Mouse (Mus musculus) gastrocnemius, adult 8-10 months (tissue): Measurements from ENCODE around the gene Dscaml1. TPM values are rescaled to one million over a fixed set of nuclear protein-coding genes. Genes with fewer than 3 reads are reported as not detected.

Experiments used
- DNase-seq, 2 experiments: peaks; one replicate each; pipeline ENCODE4 v3.0.0; 2022; ENCODE audit warnings: low spot score in 2 of 2
- total RNA-seq, 4 experiments: library from RNA; stranded (reverse); gene quantifications; 2 replicates each; pipeline ENCODE4 v1.2.4; 2022

Dscaml1 gene
- total RNA-seq, 4 experiments from 2014 or later, result not detected

GRCm38 (mm10) chr9:45505487-45505939 lies 79.1 kb downstream of the Dscaml1 start:
- no peak for DNase-seq

- DNase-seq, result no peak
Observed at GRCm38 (mm10) chr9:45507482-45507881, 81.1 kb downstream of the Dscaml1 start.

GRCm38 (mm10) chr9:45510806-45511546 lies 84.5 kb downstream of the Dscaml1 start:
- DNase-seq, result no peak

GRCm38 (mm10) chr9:45517993-45518705 lies 91.7 kb downstream of the Dscaml1 start:
- no peak for DNase-seq

- no peak for DNase-seq
Observed at GRCm38 (mm10) chr9:45519841-45520240, 93.4 kb downstream of the Dscaml1 start.

GRCm38 (mm10) chr9:45522866-45523265 lies 96.4 kb downstream of the Dscaml1 start:
- no peak for DNase-seq

- no peak for DNase-seq
Observed at GRCm38 (mm10) chr9:45524505-45524904, 98.1 kb downstream of the Dscaml1 start.

- no peak for DNase-seq
Observed at GRCm38 (mm10) chr9:45533253-45533652, 106.8 kb downstream of the Dscaml1 start.

GRCm38 (mm10) chr9:45534472-45534988 lies 108.1 kb downstream of the Dscaml1 start:
- DNase-seq, result no peak

- DNase-seq, result no peak
Observed at GRCm38 (mm10) chr9:45537649-45538048, 111.2 kb downstream of the Dscaml1 start.

GRCm38 (mm10) chr9:45539265-45540044 lies 113.0 kb downstream of the Dscaml1 start:
- no peak for DNase-seq

- DNase-seq, result no peak
Observed at GRCm38 (mm10) chr9:45546024-45546638, 119.7 kb downstream of the Dscaml1 start.

- DNase-seq, result no peak
Observed at GRCm38 (mm10) chr9:45546902-45547578, 120.6 kb downstream of the Dscaml1 start.

- no peak for DNase-seq
Observed at GRCm38 (mm10) chr9:45549796-45550195, 123.4 kb downstream of the Dscaml1 start.

- DNase-seq, result no peak
Observed at GRCm38 (mm10) chr9:45550210-45550609, 123.8 kb downstream of the Dscaml1 start.

GRCm38 (mm10) chr9:45550662-45551061 lies 124.2 kb downstream of the Dscaml1 start:
- no peak for DNase-seq

- no peak for DNase-seq
Observed at GRCm38 (mm10) chr9:45555036-45555826, 128.8 kb downstream of the Dscaml1 start.

GRCm38 (mm10) chr9:45556882-45557281 lies 130.5 kb downstream of the Dscaml1 start:
- DNase-seq, result no peak

- no peak for DNase-seq
Observed at GRCm38 (mm10) chr9:45560987-45561386, 134.6 kb downstream of the Dscaml1 start.
